Mouse (Mus musculus) liver, postnatal 0 days (tissue): Measurements from ENCODE around the gene Slc36a1.

Experiments
- CTCF ChIP-seq: sonication (generic); IDR thresholded peaks from 2 replicates; pipeline ENCODE4 v1.5.1; 2016; ENCODE audit warnings: antibody characterized with exemption, low read depth
- EP300 ChIP-seq: IDR thresholded peaks from 2 replicates; pipeline ENCODE4 v1.6.1; 2016; ENCODE audit warnings: antibody characterized with exemption, low read depth, mild to moderate bottlenecking

DNA sequence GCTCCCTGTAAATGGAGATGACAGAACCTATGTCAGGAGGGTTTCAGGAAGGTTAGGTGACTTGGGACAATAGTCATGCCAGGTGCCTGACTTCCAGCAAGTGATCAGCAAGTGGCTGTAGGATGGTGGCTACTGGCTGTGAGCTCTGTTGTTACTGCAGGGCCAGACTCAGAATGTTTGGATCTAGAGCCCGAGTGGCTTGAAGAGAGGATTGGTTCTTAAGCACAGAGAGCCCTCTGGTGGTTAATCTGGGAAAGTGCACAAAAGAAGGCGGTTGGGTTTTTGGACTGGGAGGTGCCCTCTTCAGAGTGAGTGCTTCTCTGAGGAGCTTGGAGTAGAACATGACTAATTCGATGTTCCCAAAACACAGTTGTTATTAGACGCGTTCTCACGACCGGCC, 36.4 kb downstream of the Slc36a1 start:
- peak; percentile 85 for TF ChIP-seq CTCF
- no peak for TF ChIP-seq EP300
